Mouse (Mus musculus): ENCODE measurements around the gene Igsf21. TPM values are rescaled to one million over a fixed set of nuclear protein-coding genes. Genes with fewer than 3 reads are reported as not detected.
A peak's percentile ranks its signal among the peaks of the same experiment; 100 is the strongest.

Igsf21 gene
- polyA plus RNA-seq, 1 experiment from 2014 or later, result 55.7 TPM

DNA sequence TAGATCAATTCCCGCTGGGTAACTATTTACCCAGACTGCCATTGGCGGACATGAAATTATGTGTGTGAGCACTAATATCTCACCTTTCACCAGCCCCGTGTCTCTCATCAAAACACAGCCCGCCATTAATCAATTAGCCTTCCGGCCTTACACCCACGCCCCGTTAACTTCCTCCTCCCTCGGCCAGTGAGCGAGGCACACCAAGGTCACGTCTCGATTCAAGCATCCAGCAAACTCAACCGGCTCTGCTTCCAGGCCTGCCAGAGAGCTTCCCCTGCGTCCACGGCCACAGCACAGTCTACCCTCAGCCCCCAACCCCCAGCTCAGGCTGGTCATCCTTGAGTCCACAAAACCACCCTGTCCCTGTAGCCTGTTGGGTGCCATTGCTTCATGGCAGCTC lies 32.2 kb downstream of the Igsf21 start:
- H3K27ac ChIP-seq (replicated peaks), result peak overlapping the region; percentile 40; the same call in 1 of the 2 replicates
- H3K9me3 ChIP-seq, result no peaks in the 10 kb centered on the region
- no peak overlapping the region; the same call in 1 of the 2 replicates for H3K9ac ChIP-seq
- H3K4me2 ChIP-seq, result no peak overlapping the region
- WGBS, result 36% methylated on average over 14 of the region's 14 CpGs
- ATAC-seq (ENCODE audit: low read depth), result no peak
- no peaks in the 10 kb centered on the region for H3K27me3 ChIP-seq
- peaks cover 61% of the 10 kb centered on the region for H3K4me1 ChIP-seq (replicated peaks)
- H3K4me3 ChIP-seq, result no peak overlapping the region
- H3K36me3 ChIP-seq, result no peaks in the 10 kb centered on the region

DNA sequence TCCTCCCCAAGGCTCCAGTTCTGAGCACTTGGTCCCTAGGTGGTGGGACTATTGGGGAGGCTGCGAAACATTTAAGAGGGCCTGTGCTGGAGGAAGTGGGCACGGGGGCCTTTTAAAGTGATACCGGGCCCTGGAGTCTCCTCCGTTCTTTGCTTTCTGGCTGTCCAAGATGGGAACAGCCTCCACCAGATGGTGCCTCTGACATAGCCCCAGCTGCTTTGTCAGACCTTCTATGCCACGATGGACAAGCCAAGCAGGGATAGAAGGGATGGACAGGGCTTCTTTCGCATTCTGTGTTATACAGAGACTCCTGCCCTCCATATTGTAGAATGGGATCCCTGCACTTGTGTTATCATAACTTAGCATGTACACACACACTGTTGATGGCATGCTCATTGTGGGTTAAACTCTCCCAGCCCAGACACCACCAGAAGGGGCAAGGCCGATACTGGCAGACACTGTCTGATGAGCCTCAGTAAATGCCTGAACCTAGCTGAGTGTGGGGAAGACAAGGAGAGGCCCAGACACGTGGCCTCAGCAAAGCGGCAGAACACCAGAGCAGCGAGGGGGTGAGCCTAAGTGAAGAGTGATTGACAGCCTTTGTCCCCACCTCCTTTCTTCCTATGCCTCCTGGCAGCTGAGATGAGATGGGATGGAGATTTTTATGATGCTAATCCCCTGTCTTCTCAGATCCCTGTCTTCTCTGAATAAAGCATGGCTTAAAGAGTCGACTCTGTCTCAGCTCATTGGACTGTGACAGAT lies 36.3 kb downstream of the Igsf21 start:
- H3K9me3 ChIP-seq, result no peaks in the 10 kb centered on the region
- no peaks in the 10 kb centered on the region for H3K27me3 ChIP-seq
- ATAC-seq (ENCODE audit: low read depth), result no peak
- no peak overlapping the region for H3K9ac ChIP-seq
- WGBS, result 50% methylated on average over 11 of the region's 11 CpGs
- no peak overlapping the region for H3K27ac ChIP-seq (replicated peaks)
- peaks cover 49% of the 10 kb centered on the region for H3K4me1 ChIP-seq (replicated peaks)
- no peak overlapping the region for H3K4me2 ChIP-seq
- H3K4me3 ChIP-seq, result no peak overlapping the region
- no peaks in the 10 kb centered on the region for H3K36me3 ChIP-seq

DNA sequence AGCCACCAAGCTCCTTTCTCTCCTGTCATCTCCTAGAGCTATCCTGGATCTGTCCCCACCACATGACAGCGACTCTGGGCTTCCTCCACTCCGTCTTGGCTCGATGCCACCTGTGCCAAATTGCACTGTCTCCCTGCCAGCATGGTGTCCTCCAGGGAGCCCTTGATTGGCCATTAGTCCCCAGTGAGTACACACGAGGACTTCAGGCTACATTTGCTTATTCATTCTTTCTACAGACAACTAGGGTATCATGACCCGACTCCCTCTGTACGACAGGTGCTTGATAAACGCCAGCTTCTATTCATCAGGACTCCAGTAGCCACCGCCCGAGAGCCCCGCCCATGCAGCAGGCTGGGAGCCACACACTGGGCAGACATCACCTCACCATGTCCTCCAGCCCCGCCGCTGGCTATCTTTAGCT lies 40.8 kb downstream of the Igsf21 start:
- H3K9ac ChIP-seq, result no peak overlapping the region
- peak; percentile 57; the same call in 1 of the 2 replicates for ATAC-seq (ENCODE audit: low read depth)

DNA sequence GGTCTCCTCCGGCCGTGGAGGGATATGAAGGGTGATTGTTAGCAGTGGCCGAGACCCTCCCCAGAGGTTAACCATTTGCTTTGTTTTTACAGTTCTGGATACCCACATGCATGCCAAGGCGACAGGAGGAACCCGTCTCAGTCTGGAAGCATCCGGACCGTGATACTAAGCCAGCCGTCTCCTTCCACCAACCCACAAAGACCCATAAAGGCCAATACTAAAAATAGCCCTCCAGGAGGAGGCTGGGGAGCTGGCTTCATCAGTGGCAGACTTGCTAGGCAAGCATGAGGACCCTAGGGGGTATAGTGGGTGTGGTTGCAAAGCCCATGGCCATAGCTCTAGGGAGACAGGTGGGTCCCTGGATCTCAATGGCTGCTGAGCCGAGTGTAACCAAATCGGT lies 41.8 kb downstream of the Igsf21 start:
- Histone ChIP-seq H3K4me3 (no peak overlapping the region), H3K27me3 (no peaks in the 10 kb centered on the region), H3K9me3 (no peaks in the 10 kb centered on the region), H3K27ac (replicated peaks) (peak overlapping the region; percentile 56), H3K4me2 (no peak overlapping the region), H3K9ac (no peak overlapping the region), H3K4me1 (replicated peaks) (peaks cover 28% of the 10 kb centered on the region), H3K36me3 (no peaks in the 10 kb centered on the region)
- WGBS, result 64% methylated on average over 10 of the region's 10 CpGs
- no peak for ATAC-seq (ENCODE audit: low read depth)

More for the DNA sequence above, 40.8 kb downstream of the Igsf21 start:
- Histone ChIP-seq H3K4me2 (no peak overlapping the region), H3K4me3 (no peak overlapping the region), H3K36me3 (no peaks in the 10 kb centered on the region), H3K9me3 (no peaks in the 10 kb centered on the region), H3K4me1 (replicated peaks) (peaks cover 37% of the 10 kb centered on the region), H3K27me3 (no peaks in the 10 kb centered on the region), H3K27ac (replicated peaks) (peak overlapping the region; percentile 20; the same call in 1 of the 2 replicates)
- 38% methylated on average over 12 of the region's 12 CpGs for WGBS

DNA sequence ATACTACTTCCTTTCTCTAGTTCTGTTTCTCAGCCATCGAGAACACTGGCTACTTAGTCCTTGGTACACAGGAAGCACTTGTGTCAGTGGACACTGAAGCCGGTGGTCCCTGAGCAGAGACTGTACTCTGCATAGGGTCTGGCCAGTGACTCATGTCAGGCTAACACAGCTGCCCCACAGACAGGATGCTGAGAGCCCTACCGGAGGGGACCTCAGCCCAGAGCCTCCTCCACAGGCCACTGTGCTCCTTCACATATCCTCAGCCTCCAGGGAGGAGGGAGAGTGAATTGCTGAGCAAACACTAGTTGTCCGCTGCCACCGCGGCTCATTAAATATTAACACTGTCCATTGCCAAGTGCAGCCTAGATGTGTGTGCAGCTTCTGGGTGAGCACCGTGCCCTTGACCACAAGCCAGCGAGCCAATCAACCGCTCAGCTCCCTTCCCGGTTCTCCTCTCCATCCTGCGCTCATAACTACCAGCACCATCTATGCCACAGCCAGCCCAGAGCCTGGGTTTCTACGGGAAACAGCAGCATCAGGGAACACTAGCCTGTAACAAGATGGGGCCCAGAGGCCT lies 42.8 kb downstream of the Igsf21 start:
- no peaks in the 10 kb centered on the region for H3K9me3 ChIP-seq
- WGBS, result 72% methylated on average over 12 of the region's 12 CpGs
- H3K4me2 ChIP-seq, result no peak overlapping the region
- H3K27me3 ChIP-seq, result no peaks in the 10 kb centered on the region
- H3K36me3 ChIP-seq, result no peaks in the 10 kb centered on the region
- peaks cover 28% of the 10 kb centered on the region for H3K4me1 ChIP-seq (replicated peaks)
- H3K4me3 ChIP-seq, result no peak overlapping the region
- peak overlapping the region; percentile 56; the same call in 1 of the 2 replicates for H3K27ac ChIP-seq (replicated peaks)
- no peak for ATAC-seq (ENCODE audit: low read depth)
- H3K9ac ChIP-seq, result no peak overlapping the region; the same call in 1 of the 2 replicates

DNA sequence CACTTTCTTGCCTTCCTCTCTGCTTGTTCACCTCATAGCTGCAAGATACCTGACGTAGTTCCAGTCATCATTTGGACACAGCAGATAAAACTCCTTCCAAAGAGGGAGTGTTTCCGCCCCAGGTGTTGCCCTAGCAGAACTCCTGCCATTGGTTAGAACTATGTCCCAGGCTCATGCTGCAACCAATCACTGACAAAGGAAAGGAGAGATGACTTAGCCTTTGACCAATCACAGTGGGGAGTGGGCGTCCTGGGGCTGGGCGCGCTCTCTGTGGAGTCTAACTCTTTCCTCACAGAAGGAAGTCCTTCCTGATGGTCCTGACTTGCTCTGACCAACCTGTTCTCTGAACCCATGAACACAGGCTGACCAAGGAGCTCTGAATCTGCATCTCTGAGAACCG lies 44.4 kb downstream of the Igsf21 start:
- H3K27me3 ChIP-seq, result no peaks in the 10 kb centered on the region
- ATAC-seq (ENCODE audit: low read depth), result no peak
- peaks cover 28% of the 10 kb centered on the region for H3K4me1 ChIP-seq (replicated peaks)
- H3K27ac ChIP-seq (replicated peaks), result no peak overlapping the region
- WGBS, result 45% methylated on average over 6 of the region's 6 CpGs
- H3K9ac ChIP-seq, result no peak overlapping the region
- H3K4me3 ChIP-seq, result no peak overlapping the region
- H3K36me3 ChIP-seq, result no peaks in the 10 kb centered on the region
- no peak overlapping the region for H3K4me2 ChIP-seq
- no peaks in the 10 kb centered on the region for H3K9me3 ChIP-seq

DNA sequence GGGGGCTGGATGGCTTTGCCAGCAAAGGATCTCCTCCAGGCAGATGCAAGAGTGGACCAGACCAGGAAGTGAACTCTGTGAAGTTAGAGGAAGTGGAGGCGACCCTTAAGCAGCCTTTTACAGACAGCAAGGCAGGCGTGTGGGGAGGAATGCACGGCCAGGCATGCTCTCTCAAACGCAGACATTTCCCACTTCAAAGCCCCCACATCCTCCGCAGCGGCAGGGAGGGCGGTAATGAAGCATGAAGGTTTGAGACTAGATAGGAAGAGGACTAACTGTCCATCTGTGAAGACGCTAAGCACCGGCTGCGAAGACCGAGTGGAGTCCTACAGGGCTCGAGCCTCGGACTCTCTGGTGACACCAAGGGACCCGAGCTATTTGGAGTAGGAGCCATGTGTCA lies 46.3 kb downstream of the Igsf21 start:
- no peaks in the 10 kb centered on the region for H3K9me3 ChIP-seq
- no peak overlapping the region for H3K4me3 ChIP-seq
- H3K4me2 ChIP-seq, result no peak overlapping the region
- H3K4me1 ChIP-seq (replicated peaks), result peaks cover 20% of the 10 kb centered on the region
- no peak for ATAC-seq (ENCODE audit: low read depth)
- H3K9ac ChIP-seq, result no peak overlapping the region
- WGBS, result 70% methylated on average over 14 of the region's 14 CpGs
- no peak overlapping the region for H3K27ac ChIP-seq (replicated peaks)
- no peaks in the 10 kb centered on the region for H3K27me3 ChIP-seq
- no peaks in the 10 kb centered on the region for H3K36me3 ChIP-seq

DNA sequence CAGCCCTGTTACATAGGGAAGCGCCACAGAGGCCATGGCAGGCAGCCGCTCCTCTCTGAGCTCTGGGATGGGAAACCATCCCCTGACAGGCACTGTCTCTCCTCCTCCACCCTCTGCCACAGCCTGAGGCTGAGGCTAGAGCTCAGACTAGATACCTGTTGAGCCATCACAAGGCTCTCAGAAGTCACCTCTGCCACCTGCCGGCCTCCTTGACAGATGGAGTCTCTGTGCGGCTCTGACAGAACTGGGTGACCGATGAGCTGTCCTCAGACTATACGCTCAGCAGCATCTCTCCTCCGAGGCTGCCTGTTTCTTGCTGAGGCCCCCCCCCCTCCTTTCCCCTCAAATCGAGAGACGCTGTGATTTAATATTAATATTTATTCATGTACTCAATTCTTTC lies 49.9 kb downstream of the Igsf21 start:
- Histone ChIP-seq H3K27ac (replicated peaks) (no peak overlapping the region), H3K9me3 (no peaks in the 10 kb centered on the region), H3K4me3 (no peak overlapping the region), H3K4me1 (replicated peaks) (0 out of 2 replicates have a peak, but pooled peaks cover 3% of the 10 kb centered on the region), H3K4me2 (no peak overlapping the region), H3K36me3 (no peaks in the 10 kb centered on the region), H3K9ac (no peak overlapping the region), H3K27me3 (no peaks in the 10 kb centered on the region)
- WGBS, result 67% methylated on average over 9 of the region's 9 CpGs
- ATAC-seq (ENCODE audit: low read depth), result peak; percentile 37; the same call in 1 of the 2 replicates

DNA sequence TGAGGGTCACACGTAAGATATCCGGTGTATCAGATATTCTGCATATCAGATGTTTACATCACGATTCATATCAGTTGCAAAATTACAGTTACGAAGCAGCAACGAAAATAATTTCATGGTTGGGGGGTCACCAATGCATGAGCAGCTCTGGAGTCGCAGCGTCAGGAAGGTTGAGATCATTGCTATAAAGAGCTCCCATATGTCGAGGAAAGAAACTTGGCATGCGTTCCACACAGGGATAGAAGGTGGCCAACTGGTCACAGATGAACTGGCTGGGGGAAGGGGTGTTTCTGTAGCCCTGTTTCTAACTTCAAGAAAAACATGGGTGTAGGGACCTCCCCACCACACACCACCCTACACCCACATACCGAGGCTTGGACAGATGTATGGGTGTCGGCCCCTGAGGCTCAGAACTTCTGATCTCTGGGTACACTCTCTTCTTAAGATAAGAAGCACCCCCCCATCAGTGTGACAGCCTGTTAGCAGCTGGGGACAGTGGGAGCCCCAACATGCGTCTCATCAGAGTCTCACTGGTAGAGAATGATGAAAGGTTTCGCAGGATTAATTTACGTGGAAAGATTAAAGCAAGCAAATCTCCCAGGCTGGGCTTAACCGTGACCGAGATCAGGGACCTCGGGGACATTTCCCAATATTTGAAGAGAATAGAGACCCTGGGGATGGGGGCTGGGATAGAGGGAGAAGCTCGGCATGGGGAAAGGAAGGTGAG lies 54.1 kb downstream of the Igsf21 start:
- 81% methylated on average over 18 of the region's 18 CpGs for WGBS
- no peak overlapping the region for H3K4me3 ChIP-seq
- no peaks in the 10 kb centered on the region for H3K9me3 ChIP-seq
- H3K27ac ChIP-seq (replicated peaks), result 0 out of 2 replicates have a peak overlapping the region, but pooled peaks have one; percentile 3
- H3K27me3 ChIP-seq, result no peaks in the 10 kb centered on the region
- H3K36me3 ChIP-seq, result no peaks in the 10 kb centered on the region
- H3K9ac ChIP-seq, result no peak overlapping the region
- peaks cover 29% of the 10 kb centered on the region for H3K4me1 ChIP-seq (replicated peaks)
- no peak overlapping the region for H3K4me2 ChIP-seq
- no peak for ATAC-seq (ENCODE audit: low read depth)

DNA sequence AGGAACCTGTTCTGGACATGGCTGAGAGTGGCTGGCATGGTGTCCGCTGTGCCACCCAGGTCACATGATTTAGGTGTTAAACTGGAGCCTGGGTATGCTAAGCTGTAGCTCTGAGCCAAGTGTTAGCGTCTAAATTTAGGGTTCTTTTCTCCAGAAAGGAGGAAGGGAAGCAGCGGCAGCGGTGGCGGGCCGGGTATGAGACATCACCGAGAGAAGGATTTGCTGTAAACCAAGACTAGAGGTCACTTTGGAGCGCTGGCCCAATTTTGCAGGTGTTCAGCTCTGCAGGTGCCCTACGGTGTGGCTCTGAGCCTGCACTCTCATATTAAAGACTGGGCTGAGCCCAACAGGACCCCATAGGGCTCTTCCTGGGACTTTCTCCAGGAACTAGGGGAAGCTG lies 57.0 kb downstream of the Igsf21 start:
- H3K4me2 ChIP-seq, result no peak overlapping the region
- no peak for ATAC-seq (ENCODE audit: low read depth)
- no peaks in the 10 kb centered on the region for H3K27me3 ChIP-seq
- WGBS, result 89% methylated on average over 9 of the region's 9 CpGs
- no peaks in the 10 kb centered on the region for H3K9me3 ChIP-seq
- no peaks in the 10 kb centered on the region for H3K36me3 ChIP-seq
- no peak overlapping the region for H3K9ac ChIP-seq
- 0 out of 2 replicates have a peak overlapping the region, but pooled peaks have one; percentile 5 for H3K27ac ChIP-seq (replicated peaks)
- H3K4me1 ChIP-seq (replicated peaks), result peaks cover 41% of the 10 kb centered on the region
- no peak overlapping the region for H3K4me3 ChIP-seq

DNA sequence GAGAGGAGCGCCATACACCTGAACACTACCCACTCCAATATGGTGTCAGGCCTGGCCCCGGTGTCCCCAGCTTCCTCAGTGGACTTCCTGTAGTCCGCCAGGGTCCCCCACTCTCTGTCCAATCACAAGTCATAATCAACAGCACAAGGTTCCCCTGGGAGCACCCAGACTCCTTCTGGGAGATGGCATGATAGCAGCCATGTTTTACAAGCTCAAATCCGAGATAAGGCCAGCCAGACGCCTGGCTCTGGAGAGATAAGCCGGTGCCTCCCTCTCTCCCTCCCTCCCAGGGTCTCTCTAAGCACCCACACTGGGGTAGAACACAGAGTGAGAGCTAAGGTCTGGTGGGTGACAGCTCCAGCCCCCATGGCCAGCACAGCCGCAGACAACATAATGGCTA lies 58.0 kb downstream of the Igsf21 start:
- Histone ChIP-seq H3K4me3 (no peak overlapping the region), H3K4me2 (no peak overlapping the region), H3K9ac (no peak overlapping the region), H3K27ac (replicated peaks) (no peak overlapping the region), H3K27me3 (no peaks in the 10 kb centered on the region), H3K4me1 (replicated peaks) (peaks cover 41% of the 10 kb centered on the region), H3K9me3 (no peaks in the 10 kb centered on the region), H3K36me3 (no peaks in the 10 kb centered on the region)
- ATAC-seq (ENCODE audit: low read depth), result no peak
- WGBS, result 83% methylated on average over 7 of the region's 7 CpGs
